Mouse (Mus musculus) intestine, embryonic 15.5 days (tissue): ENCODE data around the gene Trim38. TPM values are rescaled to one million over a fixed set of nuclear protein-coding genes. Genes with fewer than 3 reads are reported as not detected.
"Not testable (repeated sequence)": the region's sequence is repeated elsewhere in the genome, so short reads cannot be mapped to it uniquely, and the experiment has no call there.

Experiments used
- ATAC-seq: fragments of 200-750 bp; cut with Nextera tagmentation; 2 replicates; pipeline ENCODE4 v1.8.0; 2017; ENCODE audit warnings: moderate TSS enrichment, moderate library complexity
- H3K27ac ChIP-seq: fragments of 300-500 bp; sonication (generic); 2 replicates; pipeline ENCODE4 v1.5.1; 2015; ENCODE audit warnings: mild to moderate bottlenecking, inconsistent platforms
- H3K27me3 ChIP-seq: fragments of 300-500 bp; sonication (generic); replicated peaks from 2 replicates; pipeline ENCODE4 v1.6.1; 2015; ENCODE audit warnings: inconsistent platforms
- H3K36me3 ChIP-seq: fragments of 300-500 bp; sonication (generic); 2 replicates; pipeline ENCODE4 v1.6.1; 2015; ENCODE audit warnings: inconsistent platforms
- H3K4me1 ChIP-seq: fragments of 300-500 bp; sonication (generic); replicated peaks from 2 replicates; pipeline ENCODE4 v1.6.1; 2015; ENCODE audit warnings: inconsistent platforms
- H3K4me2 ChIP-seq: fragments of 300-500 bp; sonication (generic); replicated peaks from 2 replicates; pipeline ENCODE4 v1.6.1; 2015; ENCODE audit warnings: mild to moderate bottlenecking, inconsistent platforms
- H3K4me3 ChIP-seq: fragments of 300-500 bp; sonication (generic); replicated peaks from 2 replicates; pipeline ENCODE4 v1.5.1; 2015; ENCODE audit warnings: inconsistent platforms
- H3K9ac ChIP-seq: fragments of 300-500 bp; sonication (generic); 2 replicates; pipeline ENCODE4 v1.6.1; 2015; ENCODE audit warnings: inconsistent platforms
- H3K9me3 ChIP-seq: fragments of 300-500 bp; sonication (generic); 2 replicates; pipeline ENCODE4 v1.6.1; 2016; ENCODE audit warnings: inconsistent platforms
- WGBS: fragments of 180-500 bp; shearing (Covaris S2); methylation state at CpG from one replicate; pipeline ENCODE4 v1.1.7; 2015; 5-methylcytosine and 5-hydroxymethylcytosine counted together
- polyA plus RNA-seq: library from polyadenylated mRNA; unstranded; fragments of >200 nt; fragmentation: Nextera tagmentation; extraction: Ambion mirVana; gene quantifications from 2 replicates; pipeline ENCODE4 v1.2.1, GENCODE M21; 2015

Gene Trim38
- polyA plus RNA-seq, 1 experiment from 2014 or later: not detected

- H3K4me2 ChIP-seq: peak overlapping the region; percentile 52
- 6% methylated on average over 4 of the region's 4 CpGs for WGBS
These were observed 21.8 kb upstream of the Trim38 start for GRCm38 (mm10) chr13:23747892-23748288.

GRCm38 (mm10) chr13:23749563-23750121, 20.1 kb upstream of the Trim38 start:
- Histone ChIP-seq H3K27ac (no peak overlapping the region), H3K27me3 (no peaks in the 10 kb centered on the region), H3K4me2 (no peak overlapping the region), H3K36me3 (no peaks in the 10 kb centered on the region), H3K9me3 (no peaks in the 10 kb centered on the region), H3K9ac (no peak overlapping the region), H3K4me3 (no peak overlapping the region), H3K4me1 (0 out of 2 replicates have a peak, but pooled peaks cover 4% of the 10 kb centered on the region)
- no peak for ATAC-seq
- 92% methylated on average over 5 of the region's 5 CpGs for WGBS

More at GRCm38 (mm10) chr13:23747892-23748288, 21.8 kb upstream of the Trim38 start:
- Histone ChIP-seq H3K27ac (peak overlapping the region; percentile 95), H3K9me3 (no peaks in the 10 kb centered on the region), H3K4me1 (0 out of 2 replicates have a peak, but pooled peaks cover 4% of the 10 kb centered on the region), H3K4me3 (no peak overlapping the region), H3K9ac (0 out of 2 replicates have a peak overlapping the region, but pooled peaks have one; percentile 30), H3K27me3 (no peaks in the 10 kb centered on the region), H3K36me3 (no peaks in the 10 kb centered on the region)
- ATAC-seq: no peak

GRCm38 (mm10) chr13:23750839-23751477, 18.8 kb upstream of the Trim38 start, which contains the start of gene Hist1h2ab:
Hist1h2ab (plus strand) TSS chr13:23751126.
- H3K27me3 ChIP-seq, H3K9me3 ChIP-seq, H3K4me1 ChIP-seq, H3K36me3 ChIP-seq: not testable (repeated sequence)
- under 1% methylated on average over 34 of the region's 47 CpGs for WGBS
- ATAC-seq: peak; percentile 59
- peak within 1 kb of the TSS; percentile 63 for H3K4me2 ChIP-seq
- H3K4me3 ChIP-seq: peak within 1 kb of the TSS; percentile 39
- peak within 1 kb of the TSS; percentile 96 for H3K27ac ChIP-seq
- H3K9ac ChIP-seq: peak within 1 kb of the TSS; percentile 54

GRCm38 (mm10) chr13:23751478-23751956, 18.2 kb upstream of the Trim38 start:
- peak; percentile 14; the same call in 1 of the 2 replicates for ATAC-seq
- 2% methylated on average over 11 of the region's 11 CpGs for WGBS
- no peaks in the 10 kb centered on the region for H3K27me3 ChIP-seq

GRCm38 (mm10) chr13:23752067-23752741, 17.5 kb upstream of the Trim38 start, which contains the start of gene Hist1h3b:
Hist1h3b (plus strand) TSS chr13:23752267.
- H3K4me2 ChIP-seq: peak within 1 kb of the TSS; percentile 63
- peak; percentile 87 for ATAC-seq
- not testable (repeated sequence) for H3K36me3 ChIP-seq, H3K4me1 ChIP-seq, H3K27me3 ChIP-seq, H3K9me3 ChIP-seq
- 0% methylated on average over 18 of the region's 47 CpGs for WGBS
- peak within 1 kb of the TSS; percentile 96 for H3K27ac ChIP-seq
- H3K9ac ChIP-seq: peak within 1 kb of the TSS; percentile 54
- H3K4me3 ChIP-seq: peak within 1 kb of the TSS; percentile 39

More at GRCm38 (mm10) chr13:23751478-23751956, 18.2 kb upstream of the Trim38 start:
- H3K27ac ChIP-seq: peak overlapping the region; percentile 96
- H3K9me3 ChIP-seq: no peaks in the 10 kb centered on the region
- peak overlapping the region; percentile 39 for H3K4me3 ChIP-seq
- peak overlapping the region; percentile 63 for H3K4me2 ChIP-seq
- peak overlapping the region; percentile 54 for H3K9ac ChIP-seq
- 0 out of 2 replicates have a peak, but pooled peaks cover 4% of the 10 kb centered on the region for H3K4me1 ChIP-seq
- no peaks in the 10 kb centered on the region for H3K36me3 ChIP-seq

GRCm38 (mm10) chr13:23752742-23753172, 17.0 kb upstream of the Trim38 start:
- Histone ChIP-seq H3K27me3 (no peaks in the 10 kb centered on the region), H3K27ac (peak overlapping the region; percentile 80), H3K9me3 (no peaks in the 10 kb centered on the region), H3K36me3 (no peaks in the 10 kb centered on the region), H3K4me3 (peak overlapping the region; percentile 33), H3K4me1 (0 out of 2 replicates have a peak, but pooled peaks cover 4% of the 10 kb centered on the region), H3K4me2 (peak overlapping the region; percentile 53), H3K9ac (peak overlapping the region; percentile 51)
- WGBS: 5% methylated on average over 6 of the region's 6 CpGs
- ATAC-seq: no peak

- Histone ChIP-seq H3K9me3 (no peaks in the 10 kb centered on the region), H3K4me3 (no peak overlapping the region), H3K4me1 (no peaks in the 10 kb centered on the region), H3K27ac (no peak overlapping the region), H3K4me2 (peak overlapping the region; percentile 53), H3K36me3 (no peaks in the 10 kb centered on the region), H3K9ac (no peak overlapping the region), H3K27me3 (no peaks in the 10 kb centered on the region)
- whole genome bisulfite sequencing: 53% methylated on average over 4 of the region's 4 CpGs
- ATAC-seq: no peak
These were observed 16.2 kb upstream of the Trim38 start for GRCm38 (mm10) chr13:23753314-23754078.

GRCm38 (mm10) chr13:23755000-23755399, 14.7 kb upstream of the Trim38 start:
- Histone ChIP-seq H3K36me3 (no peaks in the 10 kb centered on the region), H3K9me3 (no peaks in the 10 kb centered on the region), H3K27ac (no peak overlapping the region), H3K4me2 (no peak overlapping the region), H3K4me3 (no peak overlapping the region), H3K4me1 (0 out of 2 replicates have a peak, but pooled peaks cover under 1% of the 10 kb centered on the region), H3K9ac (no peak overlapping the region), H3K27me3 (no peaks in the 10 kb centered on the region)
- ATAC-seq: no peak

- Histone ChIP-seq H3K36me3 (no peaks in the 10 kb centered on the region), H3K9ac (peak within 1 kb of the TSS; percentile 53), H3K27me3 (no peaks in the 10 kb centered on the region), H3K27ac (peak within 1 kb of the TSS; percentile 91), H3K4me2 (peak within 1 kb of the TSS; percentile 71), H3K4me1 (0 out of 2 replicates have a peak, but pooled peaks cover 6% of the 10 kb centered on the region), H3K4me3 (peak within 1 kb of the TSS; percentile 38), H3K9me3 (no peaks in the 10 kb centered on the region)
- peak; percentile 79 for ATAC-seq
- 0% methylated on average over 20 of the region's 22 CpGs for WGBS
These were observed 12.9 kb upstream of the Trim38 start, which contains the start of gene Hist1h4b for GRCm38 (mm10) chr13:23756790-23757189. Hist1h4b (plus strand) TSS chr13:23757013.

- peak; percentile 3; the same call in 1 of the 2 replicates for ATAC-seq
These were observed 12.4 kb upstream of the Trim38 start for GRCm38 (mm10) chr13:23757211-23757773.

GRCm38 (mm10) chr13:23757921-23758320, 11.8 kb upstream of the Trim38 start:
- H3K27me3 ChIP-seq: no peaks in the 10 kb centered on the region
- no peak overlapping the region for H3K4me2 ChIP-seq
- H3K36me3 ChIP-seq: no peaks in the 10 kb centered on the region
- H3K27ac ChIP-seq: no peak overlapping the region
- H3K9me3 ChIP-seq: no peaks in the 10 kb centered on the region
- no peak overlapping the region for H3K9ac ChIP-seq
- ATAC-seq: no peak
- H3K4me3 ChIP-seq: no peak overlapping the region
- 0 out of 2 replicates have a peak, but pooled peaks cover 6% of the 10 kb centered on the region for H3K4me1 ChIP-seq
- 36% methylated on average over 3 of the region's 3 CpGs for WGBS

More at GRCm38 (mm10) chr13:23757211-23757773, 12.4 kb upstream of the Trim38 start:
- Histone ChIP-seq H3K4me1 (0 out of 2 replicates have a peak, but pooled peaks cover 6% of the 10 kb centered on the region), H3K27ac (peak overlapping the region; percentile 91), H3K4me2 (peak overlapping the region; percentile 71), H3K9me3 (no peaks in the 10 kb centered on the region), H3K27me3 (no peaks in the 10 kb centered on the region), H3K4me3 (peak overlapping the region; percentile 38), H3K36me3 (no peaks in the 10 kb centered on the region), H3K9ac (peak overlapping the region; percentile 53)
- under 1% methylated on average over 18 of the region's 23 CpGs for WGBS
